Mouse (Mus musculus): ENCODE results near the gene Crip2. TPM values are rescaled to one million over a fixed set of nuclear protein-coding genes. Genes with fewer than 3 reads are reported as not detected.

The Crip2 gene
- polyA plus RNA-seq, 1 experiment, result 66.2 TPM

DNA sequence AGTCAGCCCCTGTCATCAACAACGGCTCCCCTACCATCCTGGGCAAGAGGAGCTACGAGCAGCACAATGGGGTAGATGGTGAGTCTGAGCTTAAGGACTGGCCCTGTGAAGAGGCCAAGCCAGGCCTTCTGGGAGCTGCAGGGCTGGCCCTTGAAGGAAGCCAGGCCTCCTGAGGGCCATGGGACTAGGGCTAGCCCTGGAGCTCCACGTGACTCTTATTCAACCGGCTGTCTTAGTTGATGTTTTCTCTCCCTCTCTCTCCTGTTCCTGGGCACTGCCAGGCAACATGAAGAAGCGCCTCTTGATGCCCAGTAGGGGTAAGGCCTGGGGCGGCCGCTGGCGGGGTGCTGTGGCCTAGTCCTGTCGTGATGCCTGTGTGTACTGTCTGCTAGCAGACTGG, 6.8 kb upstream of the Crip2 start:
- TF ChIP-seq POLR2A (IDR thresholded peaks at IDR 0.05; ENCODE audit: borderline replicate concordance, insufficient read depth, low read length) (no peak), CTCF (IDR thresholded peaks at IDR 0.05; ENCODE audit: borderline replicate concordance, insufficient read depth, low read depth, low read length) (no peak)
- 62% methylated on average over 9 of the region's 9 CpGs for WGBS
- no peak overlapping the region for H3K4me3 ChIP-seq (replicated peaks; ENCODE audit: insufficient read depth, low read depth, low read length)
- no peaks in the 10 kb centered on the region for H3K27me3 ChIP-seq (ENCODE audit: control insufficient read depth, insufficient read depth, low read length)
- H3K27ac ChIP-seq (ENCODE audit: insufficient read depth, low read length), result no peak overlapping the region
- no peak for DNase-seq
- no peaks in the 10 kb centered on the region for H3K4me1 ChIP-seq (ENCODE audit: control insufficient read depth, insufficient read depth, low read length)

DNA sequence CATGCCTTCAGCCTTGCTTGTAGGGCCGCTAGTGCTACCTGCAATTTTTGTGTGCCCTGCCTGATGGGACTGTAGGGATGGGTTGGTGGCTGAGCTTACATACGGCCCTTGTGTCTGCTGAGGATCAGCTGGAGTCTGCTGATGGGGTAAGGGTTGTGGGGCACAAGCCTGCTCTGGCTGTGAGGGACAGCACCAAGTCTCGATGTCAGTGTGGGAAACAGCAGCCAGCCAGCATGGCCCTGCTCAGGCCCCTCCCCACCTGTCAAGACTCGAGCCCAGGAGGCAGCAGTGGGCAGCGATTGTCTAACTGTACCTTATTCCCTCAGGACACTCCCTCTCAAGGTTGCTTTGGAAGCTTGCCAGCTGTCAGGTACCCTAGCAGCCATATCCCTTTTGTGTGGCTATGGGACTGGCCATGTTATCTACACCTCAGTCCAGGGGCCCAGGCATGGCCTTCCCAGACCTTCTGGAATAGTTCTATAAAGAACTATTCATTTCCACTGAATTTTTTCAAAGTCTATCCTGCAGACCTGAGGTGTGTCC, 6.1 kb upstream of the Crip2 start:
- WGBS, result 78% methylated on average over 5 of the region's 5 CpGs
- Histone ChIP-seq H3K27ac (ENCODE audit: insufficient read depth, low read length) (no peak overlapping the region), H3K4me3 (replicated peaks; ENCODE audit: insufficient read depth, low read depth, low read length) (no peak overlapping the region), H3K27me3 (ENCODE audit: control insufficient read depth, insufficient read depth, low read length) (no peaks in the 10 kb centered on the region), H3K4me1 (ENCODE audit: control insufficient read depth, insufficient read depth, low read length) (no peaks in the 10 kb centered on the region)
- TF ChIP-seq CTCF (IDR thresholded peaks at IDR 0.05; ENCODE audit: borderline replicate concordance, insufficient read depth, low read depth, low read length) (no peak), POLR2A (IDR thresholded peaks at IDR 0.05; ENCODE audit: borderline replicate concordance, insufficient read depth, low read length) (no peak)
- DNase-seq, result no peak

DNA sequence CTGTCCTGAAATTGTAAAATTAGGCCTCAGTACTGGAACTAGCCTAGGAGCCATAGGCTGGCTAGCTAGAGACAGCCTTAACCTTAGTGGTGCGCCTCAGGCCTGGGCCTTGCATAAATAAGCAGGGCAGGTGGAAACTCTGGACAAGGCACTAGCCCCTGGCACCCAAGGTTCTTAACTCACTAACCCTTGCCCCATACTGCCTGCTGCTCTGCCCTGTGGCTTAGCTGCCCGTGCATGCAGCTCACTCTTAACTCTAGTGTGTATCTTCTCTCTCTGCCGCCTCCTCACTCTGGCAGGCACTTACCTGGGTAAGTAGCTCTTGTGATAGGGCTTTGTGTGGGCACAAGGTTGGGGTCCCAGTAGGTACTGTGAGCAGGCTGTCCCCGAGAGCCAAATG, 5.5 kb upstream of the Crip2 start:
- Histone ChIP-seq H3K4me1 (ENCODE audit: control insufficient read depth, insufficient read depth, low read length) (no peaks in the 10 kb centered on the region), H3K27ac (ENCODE audit: insufficient read depth, low read length) (no peak overlapping the region), H3K4me3 (replicated peaks; ENCODE audit: insufficient read depth, low read depth, low read length) (no peak overlapping the region), H3K27me3 (ENCODE audit: control insufficient read depth, insufficient read depth, low read length) (no peaks in the 10 kb centered on the region)
- 95% methylated on average over 4 of the region's 4 CpGs for WGBS
- DNase-seq, result no peak
- TF ChIP-seq POLR2A (IDR thresholded peaks at IDR 0.05; ENCODE audit: borderline replicate concordance, insufficient read depth, low read length) (no peak), CTCF (IDR thresholded peaks at IDR 0.05; ENCODE audit: borderline replicate concordance, insufficient read depth, low read depth, low read length) (no peak)

DNA sequence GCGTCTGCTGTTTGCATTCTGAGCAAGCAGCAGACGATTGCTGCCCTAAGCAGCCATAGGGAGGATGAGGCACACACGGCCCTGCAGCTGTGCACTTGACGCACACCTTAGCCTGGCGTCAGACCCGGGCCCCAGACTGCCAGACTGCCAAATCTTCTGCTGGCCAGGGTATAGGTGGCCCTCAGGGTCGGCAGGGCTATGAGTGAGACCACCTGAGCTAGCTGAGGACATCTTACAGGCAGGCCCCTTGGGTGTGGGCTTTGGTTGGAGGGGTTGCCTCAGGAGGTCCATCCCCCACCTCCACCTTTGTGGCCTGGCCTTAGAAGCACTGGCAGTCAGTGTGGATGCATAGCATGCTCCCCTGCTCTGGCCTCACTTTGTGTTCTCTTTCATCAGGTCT, 4.6 kb upstream of the Crip2 start:
- 90% methylated on average over 7 of the region's 7 CpGs for WGBS
- no peak for DNase-seq
- TF ChIP-seq CTCF (IDR thresholded peaks at IDR 0.05; ENCODE audit: borderline replicate concordance, insufficient read depth, low read depth, low read length), result no peak

DNA sequence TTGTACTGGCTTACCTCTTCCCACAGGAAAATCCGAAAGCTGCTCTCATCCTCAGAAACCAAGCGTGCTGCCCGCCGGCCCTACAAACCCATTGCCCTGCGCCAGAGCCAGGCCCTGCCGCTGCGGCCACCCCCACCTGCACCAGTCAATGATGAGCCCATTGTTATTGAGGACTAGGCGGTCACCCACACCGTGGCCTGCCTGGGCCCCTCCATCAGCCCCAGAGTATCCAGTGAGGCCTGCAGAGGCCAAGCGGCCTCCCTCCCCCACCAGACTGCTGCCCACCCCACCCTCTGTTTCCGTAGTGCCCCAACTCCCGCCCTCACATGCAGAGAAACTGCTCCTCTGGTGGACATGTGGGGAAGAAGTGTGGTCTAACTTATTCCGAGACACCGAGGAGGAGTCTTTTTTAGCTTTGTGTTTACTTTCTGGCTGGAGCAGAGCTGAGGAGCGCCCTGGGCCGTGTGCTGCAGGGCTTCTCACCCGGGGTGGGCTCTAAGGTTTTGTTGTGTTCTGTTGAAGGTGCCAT, 3.5 kb upstream of the Crip2 start:
- TF ChIP-seq POLR2A (IDR thresholded peaks at IDR 0.05; ENCODE audit: borderline replicate concordance, insufficient read depth, low read length) (no peak), CTCF (IDR thresholded peaks at IDR 0.05; ENCODE audit: borderline replicate concordance, insufficient read depth, low read depth, low read length) (no peak)
- H3K27ac ChIP-seq (ENCODE audit: insufficient read depth, low read length), result no peak overlapping the region
- 77% methylated on average over 17 of the region's 17 CpGs for WGBS
- H3K4me1 ChIP-seq (ENCODE audit: control insufficient read depth, insufficient read depth, low read length), result no peaks in the 10 kb centered on the region
- DNase-seq, result no peak
- H3K27me3 ChIP-seq (ENCODE audit: control insufficient read depth, insufficient read depth, low read length), result no peaks in the 10 kb centered on the region
- H3K4me3 ChIP-seq (replicated peaks; ENCODE audit: insufficient read depth, low read depth, low read length), result no peak overlapping the region

More for the DNA sequence above, 4.6 kb upstream of the Crip2 start:
- H3K4me3 ChIP-seq (replicated peaks; ENCODE audit: insufficient read depth, low read depth, low read length), result no peak overlapping the region
- no peak overlapping the region for H3K27ac ChIP-seq (ENCODE audit: insufficient read depth, low read length)
- no peaks in the 10 kb centered on the region for H3K4me1 ChIP-seq (ENCODE audit: control insufficient read depth, insufficient read depth, low read length)
- no peaks in the 10 kb centered on the region for H3K27me3 ChIP-seq (ENCODE audit: control insufficient read depth, insufficient read depth, low read length)

DNA sequence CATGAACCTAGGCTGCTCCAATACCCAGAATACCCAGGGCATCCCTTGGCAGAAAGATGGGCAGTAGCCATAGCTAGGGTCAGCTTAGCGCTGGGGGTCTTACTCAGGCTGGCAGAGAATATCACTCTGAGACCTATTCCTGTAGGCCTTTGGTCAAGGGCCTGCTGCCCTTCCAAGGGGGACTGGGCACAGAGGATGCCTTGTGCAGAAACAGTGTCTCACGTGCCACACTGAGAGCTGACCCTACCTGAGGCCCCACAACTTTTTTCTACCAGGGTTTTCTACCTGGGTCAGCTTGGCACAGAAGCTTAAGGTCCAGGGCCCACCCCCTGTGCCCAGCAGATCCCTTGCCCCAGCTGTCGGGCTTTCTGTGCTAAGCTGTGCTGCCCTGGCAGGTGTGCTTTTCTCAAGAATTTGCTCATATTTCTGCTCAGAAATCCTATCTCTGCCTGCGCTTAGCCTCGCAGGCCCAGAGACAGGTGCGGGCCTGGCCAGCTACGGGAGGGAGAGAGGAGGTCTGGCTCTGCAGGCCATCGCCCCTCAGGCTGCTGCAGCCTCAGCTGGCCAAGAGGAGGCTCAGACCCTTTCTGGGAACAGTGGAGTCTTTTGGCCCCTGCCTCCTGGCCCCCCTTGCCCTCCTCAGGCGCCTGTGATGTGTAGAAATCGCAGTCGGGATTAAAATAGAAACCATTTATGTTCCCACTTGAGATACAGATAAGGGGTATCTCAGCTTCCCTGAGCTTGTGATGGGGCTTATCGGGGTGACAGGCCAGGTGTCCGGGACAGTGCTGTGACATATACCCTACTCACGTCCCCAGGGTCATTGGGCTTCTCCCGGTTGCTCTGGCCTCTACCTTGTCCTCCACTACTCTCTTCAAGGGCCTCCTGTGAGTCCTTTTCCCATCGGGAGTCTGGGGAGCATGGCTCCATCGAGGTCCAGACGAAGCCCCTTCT, 2.5 kb upstream of the Crip2 start:
- TF ChIP-seq CTCF (IDR thresholded peaks at IDR 0.05; ENCODE audit: borderline replicate concordance, insufficient read depth, low read depth, low read length) (no peak), POLR2A (IDR thresholded peaks at IDR 0.05; ENCODE audit: borderline replicate concordance, insufficient read depth, low read length) (no peak)
- no peak for DNase-seq
- H3K4me3 ChIP-seq (replicated peaks; ENCODE audit: insufficient read depth, low read depth, low read length), result no peak overlapping the region
- WGBS, result 81% methylated on average over 18 of the region's 18 CpGs
- no peak overlapping the region for H3K27ac ChIP-seq (ENCODE audit: insufficient read depth, low read length)
- H3K27me3 ChIP-seq (ENCODE audit: control insufficient read depth, insufficient read depth, low read length), result no peaks in the 10 kb centered on the region
- H3K4me1 ChIP-seq (ENCODE audit: control insufficient read depth, insufficient read depth, low read length), result no peaks in the 10 kb centered on the region

DNA sequence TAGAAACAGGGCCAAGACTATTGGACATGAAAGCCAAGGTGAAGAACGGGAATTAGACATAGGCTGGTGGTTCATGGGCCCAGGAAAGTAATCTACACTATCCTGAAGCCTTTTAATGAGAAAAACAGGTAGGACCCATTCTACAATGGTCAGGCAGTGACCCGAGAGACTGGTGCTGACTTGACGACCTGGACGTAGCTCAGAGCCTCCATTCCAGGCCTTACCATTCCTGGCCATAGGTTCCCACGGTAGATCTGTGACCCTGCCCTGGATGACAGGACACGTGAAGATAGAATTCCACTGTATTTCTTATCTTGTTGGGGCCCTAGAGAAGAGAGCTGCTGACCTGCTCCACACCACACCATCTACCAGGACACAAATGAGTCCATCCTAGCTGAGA, 1.7 kb upstream of the Crip2 start:
- Histone ChIP-seq H3K27ac (ENCODE audit: insufficient read depth, low read length) (no peak overlapping the region), H3K4me3 (replicated peaks; ENCODE audit: insufficient read depth, low read depth, low read length) (no peak overlapping the region), H3K4me1 (ENCODE audit: control insufficient read depth, insufficient read depth, low read length) (no peaks in the 10 kb centered on the region), H3K27me3 (ENCODE audit: control insufficient read depth, insufficient read depth, low read length) (no peaks in the 10 kb centered on the region)
- WGBS, result 83% methylated on average over 6 of the region's 6 CpGs
- DNase-seq, result no peak
- no peak for TF ChIP-seq CTCF (IDR thresholded peaks at IDR 0.05; ENCODE audit: borderline replicate concordance, insufficient read depth, low read depth, low read length)
- TF ChIP-seq POLR2A (IDR thresholded peaks at IDR 0.05; ENCODE audit: borderline replicate concordance, insufficient read depth, low read length), result no peak
